Mouse (Mus musculus) intestine, embryonic 15.5 days (tissue): Measurements from ENCODE around the gene Ripor2. TPM values are rescaled to one million over a fixed set of nuclear protein-coding genes. Genes with fewer than 3 reads are reported as not detected.
"Not testable (repeated sequence)": the region's sequence is repeated elsewhere in the genome, so short reads cannot be mapped to it uniquely, and the experiment has no call there.

Source experiments
- ATAC-seq: fragments of 200-750 bp; cut with Nextera tagmentation; 2 replicates; pipeline ENCODE4 v1.8.0; 2017; ENCODE audit warnings: moderate TSS enrichment, moderate library complexity
- H3K27ac ChIP-seq: fragments of 300-500 bp; sonication (generic); 2 replicates; pipeline ENCODE4 v1.5.1; 2015; ENCODE audit warnings: mild to moderate bottlenecking, inconsistent platforms
- H3K27me3 ChIP-seq: fragments of 300-500 bp; sonication (generic); replicated peaks from 2 replicates; pipeline ENCODE4 v1.6.1; 2015; ENCODE audit warnings: inconsistent platforms
- H3K36me3 ChIP-seq: fragments of 300-500 bp; sonication (generic); 2 replicates; pipeline ENCODE4 v1.6.1; 2015; ENCODE audit warnings: inconsistent platforms
- H3K4me1 ChIP-seq: fragments of 300-500 bp; sonication (generic); replicated peaks from 2 replicates; pipeline ENCODE4 v1.6.1; 2015; ENCODE audit warnings: inconsistent platforms
- H3K4me2 ChIP-seq: fragments of 300-500 bp; sonication (generic); replicated peaks from 2 replicates; pipeline ENCODE4 v1.6.1; 2015; ENCODE audit warnings: mild to moderate bottlenecking, inconsistent platforms
- H3K4me3 ChIP-seq: fragments of 300-500 bp; sonication (generic); replicated peaks from 2 replicates; pipeline ENCODE4 v1.5.1; 2015; ENCODE audit warnings: inconsistent platforms
- H3K9ac ChIP-seq: fragments of 300-500 bp; sonication (generic); 2 replicates; pipeline ENCODE4 v1.6.1; 2015; ENCODE audit warnings: inconsistent platforms
- H3K9me3 ChIP-seq: fragments of 300-500 bp; sonication (generic); 2 replicates; pipeline ENCODE4 v1.6.1; 2016; ENCODE audit warnings: inconsistent platforms
- WGBS: fragments of 180-500 bp; shearing (Covaris S2); methylation state at CpG from one replicate; pipeline ENCODE4 v1.1.7; 2015; 5-methylcytosine and 5-hydroxymethylcytosine counted together
- polyA plus RNA-seq: library from polyadenylated mRNA; unstranded; fragments of >200 nt; fragmentation: Nextera tagmentation; extraction: Ambion mirVana; gene quantifications from 2 replicates; pipeline ENCODE4 v1.2.1, GENCODE M21; 2015

Ripor2 gene
- polyA plus RNA-seq, 1 experiment from 2014 or later = 1.9 TPM

GRCm38 (mm10) chr13:24771482-24771881 lies 189.5 kb downstream of the Ripor2 start:
- H3K9ac ChIP-seq, H3K4me2 ChIP-seq, H3K4me3 ChIP-seq, H3K36me3 ChIP-seq, H3K27ac ChIP-seq, H3K9me3 ChIP-seq, H3K4me1 ChIP-seq, H3K27me3 ChIP-seq, ATAC-seq: not testable (repeated sequence)
- WGBS = 94% methylated on average over 10 of the region's 10 CpGs

GRCm38 (mm10) chr13:24776146-24776844 lies 194.3 kb downstream of the Ripor2 start:
- H3K4me1 ChIP-seq = no peaks in the 10 kb centered on the region
- WGBS = 45% methylated on average over 7 of the region's 7 CpGs

GRCm38 (mm10) chr13:24778026-24778425 lies 196.0 kb downstream of the Ripor2 start:
- H3K27me3 ChIP-seq = no peaks in the 10 kb centered on the region
- H3K4me1 ChIP-seq = no peaks in the 10 kb centered on the region
- H3K9ac ChIP-seq = no peak overlapping the region
- H3K9me3 ChIP-seq = no peaks in the 10 kb centered on the region
- no peak overlapping the region for H3K4me3 ChIP-seq
- 83% methylated on average over 2 of the region's 2 CpGs for WGBS
- no peak overlapping the region for H3K27ac ChIP-seq
- ATAC-seq = no peak
- no peak overlapping the region for H3K4me2 ChIP-seq
- H3K36me3 ChIP-seq = no peaks in the 10 kb centered on the region

More at GRCm38 (mm10) chr13:24776146-24776844, 194.3 kb downstream of the Ripor2 start:
- Histone ChIP-seq H3K27ac (no peak overlapping the region), H3K9ac (no peak overlapping the region), H3K27me3 (no peaks in the 10 kb centered on the region), H3K9me3 (no peaks in the 10 kb centered on the region), H3K4me3 (no peak overlapping the region), H3K36me3 (no peaks in the 10 kb centered on the region), H3K4me2 (no peak overlapping the region)
- no peak for ATAC-seq

GRCm38 (mm10) chr13:24778706-24779380 lies 196.9 kb downstream of the Ripor2 start:
- no peaks in the 10 kb centered on the region for H3K27me3 ChIP-seq
- H3K4me3 ChIP-seq = no peak overlapping the region
- H3K36me3 ChIP-seq = no peaks in the 10 kb centered on the region
- no peaks in the 10 kb centered on the region for H3K9me3 ChIP-seq
- 79% methylated on average over 8 of the region's 8 CpGs for WGBS
- ATAC-seq = no peak
- no peak overlapping the region for H3K9ac ChIP-seq
- no peaks in the 10 kb centered on the region for H3K4me1 ChIP-seq
- H3K4me2 ChIP-seq = no peak overlapping the region
- H3K27ac ChIP-seq = no peak overlapping the region

- no peak overlapping the region for H3K9ac ChIP-seq
- no peak for ATAC-seq
- no peaks in the 10 kb centered on the region for H3K9me3 ChIP-seq
- no peaks in the 10 kb centered on the region for H3K27me3 ChIP-seq
- H3K4me3 ChIP-seq = no peak overlapping the region
- no peaks in the 10 kb centered on the region for H3K4me1 ChIP-seq
- H3K4me2 ChIP-seq = no peak overlapping the region
- H3K36me3 ChIP-seq = no peaks in the 10 kb centered on the region
- 62% methylated on average over 5 of the region's 5 CpGs for WGBS
- no peak overlapping the region for H3K27ac ChIP-seq
Observed at GRCm38 (mm10) chr13:24781916-24782315, 199.9 kb downstream of the Ripor2 start.

Other genes with a start within 250 kb of the Ripor2 start
- gene Armh2, start 159.0 kb downstream of the Ripor2 start, polyA plus RNA-seq = not detected in 2 replicates
- 106 and 115 TPM in 2 replicates for gene Gmnn, start 179.7 kb downstream of the Ripor2 start, polyA plus RNA-seq
- 12.4 and 13.2 TPM in 2 replicates for gene BC005537, start 219.5 kb downstream of the Ripor2 start, polyA plus RNA-seq
- 162 and 165 TPM in 2 replicates for gene Acot13, start 249.4 kb downstream of the Ripor2 start, polyA plus RNA-seq
- 55.9 and 65.0 TPM in 2 replicates for gene Tdp2, start 249.5 kb downstream of the Ripor2 start, polyA plus RNA-seq